Mouse (Mus musculus) liver, embryonic 16.5 days (tissue): ENCODE measurements at regions not wholly inside any gene's neighbourhood (a gene's known extent, or its start where the extent isn't known, plus 50 kb on each side); places are given as distances from the start of the nearest gene placed in this dataset.
"Not testable (repeated sequence)": the region's sequence is repeated elsewhere in the genome, so short reads cannot be mapped to it uniquely, and the experiment has no call there.

Source experiments
- ATAC-seq: fragments of 200-750 bp; cut with Nextera tagmentation; 2 replicates; pipeline ENCODE4 v1.8.0; 2017; ENCODE audit warnings: low read depth, mild to moderate bottlenecking, moderate number of reproducible peaks, moderate library complexity
- H3K27ac ChIP-seq: fragments of 300-500 bp; sonication (generic); 2 replicates; pipeline ENCODE4 v1.5.1; 2014; ENCODE audit warnings: mild to moderate bottlenecking, low read length
- H3K27me3 ChIP-seq: fragments of 300-500 bp; sonication (generic); 2 replicates; pipeline ENCODE4 v1.6.1; 2014; ENCODE audit warnings: low read depth, low read length, mixed read lengths; ENCODE audit not compliant: control insufficient read depth, insufficient read depth
- H3K36me3 ChIP-seq: fragments of 300-500 bp; sonication (generic); 2 replicates; pipeline ENCODE4 v1.6.1; 2014; ENCODE audit warnings: mild to moderate bottlenecking; ENCODE audit not compliant: control insufficient read depth, insufficient read depth
- H3K4me1 ChIP-seq: fragments of 300-500 bp; sonication (generic); 2 replicates; pipeline ENCODE4 v1.6.1; 2014; ENCODE audit warnings: low read depth, low read length, mixed read lengths; ENCODE audit not compliant: control insufficient read depth
- H3K4me2 ChIP-seq: fragments of 300-500 bp; sonication (generic); 2 replicates; pipeline ENCODE4 v1.6.1; 2014; ENCODE audit warnings: low read depth, low read length, mixed read lengths
- H3K4me3 ChIP-seq: fragments of 300-500 bp; sonication (generic); 2 replicates; pipeline ENCODE4 v1.5.1; 2014; ENCODE audit warnings: low read depth, mild to moderate bottlenecking, low read length
- H3K9ac ChIP-seq: fragments of 300-500 bp; sonication (generic); 2 replicates; pipeline ENCODE4 v1.6.1; 2014; ENCODE audit warnings: low read depth, low read length
- H3K9me3 ChIP-seq: fragments of 300-500 bp; sonication (generic); replicated peaks from 2 replicates; pipeline ENCODE4 v1.6.1; 2016; ENCODE audit warnings: low read length; ENCODE audit not compliant: control insufficient read depth
- WGBS: fragments of 180-500 bp; shearing (Covaris S2); extraction: QIAGEN DNeasy Blood & Tissue Kit; methylation state at CpG from one replicate; pipeline ENCODE4 v1.1.7; 2014; ENCODE audit not compliant: insufficient replicate concordance; 5-methylcytosine and 5-hydroxymethylcytosine counted together

GRCm38 (mm10) chr10:118057516-118057915, 84.1 kb upstream of the Mdm1 start:
- Histone ChIP-seq H3K4me3 (no peak overlapping the region), H3K9me3 (no peaks in the 10 kb centered on the region; the same call in 1 of the 2 replicates), H3K9ac (no peak overlapping the region), H3K27ac (no peak overlapping the region), H3K36me3 (no peaks in the 10 kb centered on the region), H3K4me1 (no peaks in the 10 kb centered on the region), H3K27me3 (no peaks in the 10 kb centered on the region), H3K4me2 (no peak overlapping the region)
- WGBS: 59% methylated on average over 3 of the region's 3 CpGs
- no peak for ATAC-seq

- ATAC-seq: peak; percentile 87
- no peaks in the 10 kb centered on the region for H3K4me1 ChIP-seq
- H3K27me3 ChIP-seq: no peaks in the 10 kb centered on the region
- no peak overlapping the region for H3K9ac ChIP-seq
- H3K4me3 ChIP-seq: no peak overlapping the region
- no peaks in the 10 kb centered on the region for H3K36me3 ChIP-seq
- no peaks in the 10 kb centered on the region; the same call in 1 of the 2 replicates for H3K9me3 ChIP-seq
- no peak overlapping the region for H3K4me2 ChIP-seq
- no peak overlapping the region for H3K27ac ChIP-seq
- WGBS: 22% methylated on average over 7 of the region's 7 CpGs
These were observed 76.8 kb upstream of the Mdm1 start for GRCm38 (mm10) chr10:118064816-118065216.

DNA sequence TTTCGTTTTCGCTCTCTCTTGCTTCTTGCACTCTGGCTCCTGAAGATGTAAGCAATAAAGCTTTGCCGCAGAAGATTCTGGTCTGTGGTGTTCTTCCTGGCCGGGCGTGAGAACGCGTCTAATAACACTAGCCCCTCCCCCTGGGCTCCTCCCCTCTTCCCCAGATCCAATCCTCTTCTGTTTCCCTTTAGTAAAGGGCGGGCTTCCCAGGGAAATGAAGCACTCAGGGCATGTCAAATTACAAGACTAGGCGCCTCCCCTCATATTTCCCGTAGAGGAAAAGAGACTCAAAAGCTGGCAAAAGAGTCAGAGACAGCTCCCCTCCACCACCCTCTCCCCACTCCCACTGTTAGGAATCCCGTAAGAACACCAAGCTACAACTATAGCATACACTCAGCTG, 65.3 kb upstream of the Mdm1 start:
- not testable (repeated sequence) for H3K4me1 ChIP-seq, H3K27ac ChIP-seq, H3K9ac ChIP-seq, H3K4me2 ChIP-seq, H3K9me3 ChIP-seq, H3K27me3 ChIP-seq, H3K4me3 ChIP-seq, ATAC-seq, H3K36me3 ChIP-seq
- WGBS: 86% methylated on average over 9 of the region's 11 CpGs

GRCm38 (mm10) chr10:118081636-118082166, 59.9 kb upstream of the Mdm1 start:
- 68% methylated on average over 5 of the region's 5 CpGs for WGBS
- Histone ChIP-seq H3K9me3 (no peaks in the 10 kb centered on the region; the same call in 1 of the 2 replicates), H3K4me3 (no peak overlapping the region), H3K27ac (no peak overlapping the region), H3K27me3 (no peaks in the 10 kb centered on the region), H3K4me2 (no peak overlapping the region), H3K9ac (no peak overlapping the region), H3K36me3 (no peaks in the 10 kb centered on the region), H3K4me1 (no peaks in the 10 kb centered on the region)
- ATAC-seq: no peak

- H3K4me2 ChIP-seq: no peak overlapping the region
- no peaks in the 10 kb centered on the region for H3K36me3 ChIP-seq
- no peaks in the 10 kb centered on the region; the same call in 1 of the 2 replicates for H3K9me3 ChIP-seq
- H3K9ac ChIP-seq: no peak overlapping the region
- no peaks in the 10 kb centered on the region for H3K4me1 ChIP-seq
- no peaks in the 10 kb centered on the region for H3K27me3 ChIP-seq
- no peak overlapping the region for H3K4me3 ChIP-seq
- 51% methylated on average over 13 of the region's 13 CpGs for WGBS
- peak; percentile 47; the same call in 1 of the 2 replicates for ATAC-seq
- H3K27ac ChIP-seq: no peak overlapping the region
These were observed 58.4 kb upstream of the Mdm1 start for GRCm38 (mm10) chr10:118083035-118083720.

DNA sequence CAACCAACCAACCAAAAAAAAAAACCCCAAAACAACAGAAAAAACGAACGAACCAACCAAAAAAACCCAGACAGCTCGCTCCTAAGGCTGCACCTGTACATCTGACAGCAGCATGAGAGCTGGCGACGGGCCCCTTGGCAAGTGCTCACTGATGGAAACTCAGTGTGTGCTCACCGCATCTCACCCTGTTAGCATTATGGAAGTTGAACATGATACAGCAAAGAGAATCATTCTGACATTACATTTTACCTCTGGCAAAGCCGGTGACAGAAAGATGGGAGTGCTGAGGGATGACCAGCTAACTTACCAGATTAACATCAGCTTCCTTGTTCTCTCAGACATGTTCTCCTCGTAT, 57.9 kb upstream of the Mdm1 start:
- H3K9ac ChIP-seq: no peak overlapping the region
- no peak overlapping the region for H3K4me3 ChIP-seq
- H3K9me3 ChIP-seq: no peaks in the 10 kb centered on the region
- 70% methylated on average over 8 of the region's 8 CpGs for WGBS
- H3K27me3 ChIP-seq: no peaks in the 10 kb centered on the region
- H3K4me2 ChIP-seq: no peak overlapping the region
- no peak for ATAC-seq
- no peaks in the 10 kb centered on the region for H3K36me3 ChIP-seq
- no peaks in the 10 kb centered on the region for H3K4me1 ChIP-seq
- no peak overlapping the region for H3K27ac ChIP-seq

DNA sequence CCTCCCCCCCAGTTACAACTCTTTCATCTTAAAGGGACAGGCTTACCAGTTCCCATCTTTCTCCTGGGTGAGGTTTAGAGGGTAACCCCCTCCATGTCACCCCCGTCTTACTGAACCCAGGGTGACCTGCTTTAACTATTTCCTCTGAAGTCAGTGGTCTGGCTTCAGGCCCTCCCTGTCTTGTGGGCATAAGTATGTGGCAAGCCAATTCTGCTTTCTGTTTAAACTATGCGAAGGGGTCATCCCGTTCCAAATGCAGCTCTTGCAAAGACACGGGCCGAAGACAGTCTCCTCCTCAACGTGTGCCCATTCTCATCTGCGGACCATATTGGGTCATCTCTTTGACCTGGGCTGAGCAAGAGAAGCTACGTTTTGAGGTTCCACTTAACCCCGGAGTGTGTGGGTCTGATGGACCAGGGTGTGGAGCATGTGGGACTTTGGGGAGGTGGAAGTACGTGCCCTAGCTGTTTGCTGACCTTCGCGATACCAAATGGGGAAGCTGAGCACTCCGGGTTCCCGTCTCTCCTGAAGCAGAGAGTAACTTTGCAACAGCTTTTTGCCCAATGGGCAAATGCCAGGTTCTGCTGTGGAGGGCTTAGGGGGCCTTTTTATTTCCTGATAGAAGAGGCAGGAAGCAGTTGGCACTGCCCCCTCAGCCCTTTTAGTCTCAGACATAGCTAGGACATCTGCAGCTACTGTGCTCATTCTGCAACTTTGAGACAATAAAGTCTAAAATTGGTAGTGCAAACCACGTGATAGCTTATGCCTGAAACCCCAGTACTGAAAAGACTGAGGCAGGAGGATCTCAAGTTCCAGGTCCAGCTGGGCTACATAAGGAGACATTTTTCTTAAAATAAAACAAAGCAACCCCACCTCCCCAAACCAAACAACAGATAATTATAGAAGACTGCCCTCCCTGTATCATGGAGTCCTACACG, 56.3 kb upstream of the Mdm1 start:
- ATAC-seq: peak; percentile 45; the same call in 1 of the 2 replicates
- no peak overlapping the region for H3K9ac ChIP-seq
- H3K4me3 ChIP-seq: no peak overlapping the region
- no peaks in the 10 kb centered on the region for H3K36me3 ChIP-seq
- H3K27ac ChIP-seq: no peak overlapping the region
- H3K4me2 ChIP-seq: no peak overlapping the region
- WGBS: 46% methylated on average over 16 of the region's 16 CpGs
- no peaks in the 10 kb centered on the region for H3K4me1 ChIP-seq
- no peaks in the 10 kb centered on the region for H3K9me3 ChIP-seq
- no peaks in the 10 kb centered on the region for H3K27me3 ChIP-seq

DNA sequence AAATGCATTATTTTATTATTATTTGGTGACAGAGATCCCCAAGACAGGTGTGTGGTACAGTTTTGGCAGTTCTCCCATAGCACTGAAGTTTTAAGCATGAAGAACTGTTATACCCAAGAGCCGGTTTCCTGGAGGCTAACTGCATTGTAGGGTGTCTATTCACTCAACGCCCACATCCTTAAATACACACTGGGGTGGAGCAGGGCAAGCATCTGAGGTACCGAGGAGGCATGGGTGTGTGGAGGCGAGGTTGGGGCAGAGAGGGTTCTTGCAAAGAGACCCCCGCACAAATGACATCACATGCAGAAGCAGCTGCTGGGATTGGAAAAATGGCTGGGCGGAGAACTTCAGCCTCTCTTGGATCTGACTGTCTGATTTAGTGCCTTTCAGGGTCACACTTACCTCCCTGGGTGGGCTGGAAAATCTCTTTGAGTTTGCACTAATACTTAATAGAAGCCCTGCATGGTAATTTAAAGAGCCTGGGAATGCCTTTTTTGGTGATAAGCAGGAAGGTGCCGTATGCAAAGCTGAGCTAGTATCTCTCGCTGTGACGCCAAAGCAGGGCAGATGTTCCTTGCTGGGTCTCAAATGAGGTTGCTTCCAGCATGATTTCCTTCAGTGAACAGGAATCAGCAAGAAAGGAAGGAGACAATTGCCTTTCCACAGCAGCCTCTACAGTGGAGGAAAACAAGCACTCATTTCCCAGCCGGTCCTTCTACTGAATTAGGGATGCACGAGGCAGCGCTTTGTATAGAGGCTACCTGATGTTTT, 53.9 kb upstream of the Mdm1 start:
- Histone ChIP-seq H3K4me1 (no peaks in the 10 kb centered on the region), H3K27me3 (no peaks in the 10 kb centered on the region), H3K9me3 (no peaks in the 10 kb centered on the region), H3K36me3 (no peaks in the 10 kb centered on the region), H3K4me2 (no peak overlapping the region), H3K4me3 (no peak overlapping the region), H3K9ac (no peak overlapping the region), H3K27ac (no peak overlapping the region)
- 50% methylated on average over 12 of the region's 12 CpGs for WGBS
- ATAC-seq: no peak
